Mouse (Mus musculus) megakaryocyte, embryonic 14.5 days (primary cell): ENCODE data around the gene Spc24. TPM values are rescaled to one million over a fixed set of nuclear protein-coding genes. Genes with fewer than 3 reads are reported as not detected.
"Not testable (repeated sequence)": the region's sequence is repeated elsewhere in the genome, so short reads cannot be mapped to it uniquely, and the experiment has no call there.

Source experiments
- H3K27me3 ChIP-seq: replicated peaks from 2 replicates; pipeline ENCODE3; 2012; ENCODE audit warnings: inconsistent platforms
- H3K36me3 ChIP-seq: replicated peaks from 2 replicates; pipeline ENCODE3; 2012; ENCODE audit warnings: low read length, inconsistent platforms, mixed read lengths
- H3K4me1 ChIP-seq: 2 replicates; pipeline ENCODE4 v1.6.1; 2012; ENCODE audit warnings: inconsistent platforms
- H3K4me3 ChIP-seq: replicated peaks from 2 replicates; pipeline ENCODE3; 2012; ENCODE audit warnings: moderate library complexity, mild to moderate bottlenecking, inconsistent platforms
- H3K9me3 ChIP-seq: 2 replicates; pipeline ENCODE4 v1.6.1; 2012; ENCODE audit warnings: inconsistent platforms
- FLI1 ChIP-seq: IDR thresholded peaks from 2 replicates; pipeline ENCODE4 v1.6.1; 2012; ENCODE audit warnings: low read length, inconsistent platforms, mixed read lengths
- GATA1 ChIP-seq: IDR thresholded peaks from 3 replicates; pipeline ENCODE4 v1.6.1; 2012; ENCODE audit warnings: mixed read lengths, low read length, inconsistent platforms, borderline replicate concordance
- polyA plus RNA-seq: library from polyadenylated mRNA; stranded (reverse); fragments of >175 nt; gene quantifications from 2 replicates; pipeline ENCODE4 v1.2.3, GENCODE M21; 2012; ENCODE audit warnings: low replicate concordance; ENCODE audit not compliant: insufficient read depth

The Spc24 gene
- polyA plus RNA-seq, 1 experiment: 58.4 TPM

GRCm38 (mm10) chr9:21796919-21797318 is 36.8 kb upstream of the Spc24 start:
- no peak for TF ChIP-seq FLI1
- TF ChIP-seq GATA1: no peak
- peaks cover 13% of the 10 kb centered on the region for H3K9me3 ChIP-seq
- peaks cover 52% of the 10 kb centered on the region for H3K4me1 ChIP-seq
- peak overlapping the region; percentile 62 for H3K4me3 ChIP-seq
- H3K27me3 ChIP-seq: peaks cover 59% of the 10 kb centered on the region
- H3K36me3 ChIP-seq: peaks cover 19% of the 10 kb centered on the region

DNA sequence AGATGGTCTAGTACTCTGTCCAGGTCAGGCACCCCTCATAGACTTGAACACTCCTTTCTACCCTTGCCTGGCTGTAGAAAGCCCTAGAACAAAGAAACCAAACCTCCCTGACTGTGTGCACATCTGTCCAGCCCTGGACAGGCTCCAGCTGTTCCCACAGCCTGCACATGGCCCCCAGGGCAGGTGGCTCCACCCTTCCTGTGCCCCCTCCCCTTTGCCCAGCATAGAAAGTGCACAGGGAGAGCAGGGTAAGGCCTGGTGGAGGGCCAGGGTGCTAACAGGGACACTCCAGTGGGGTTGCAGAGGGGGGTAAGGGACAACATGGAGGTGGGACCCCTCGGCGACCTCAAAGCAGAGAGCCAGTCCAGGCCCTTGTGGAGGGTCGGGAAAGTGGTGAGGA is 36.2 kb upstream of the Spc24 start:
- H3K4me3 ChIP-seq: peak overlapping the region; percentile 7
- H3K4me1 ChIP-seq: peaks cover 56% of the 10 kb centered on the region
- H3K9me3 ChIP-seq: peaks cover 13% of the 10 kb centered on the region
- H3K27me3 ChIP-seq: peaks cover 57% of the 10 kb centered on the region
- H3K36me3 ChIP-seq: peaks cover 19% of the 10 kb centered on the region
- TF ChIP-seq FLI1 (no peak), GATA1 (no peak)

GRCm38 (mm10) chr9:21795579-21795978 is 35.5 kb upstream of the Spc24 start:
- Histone ChIP-seq H3K4me1 (peaks cover 56% of the 10 kb centered on the region), H3K36me3 (peaks cover 19% of the 10 kb centered on the region), H3K4me3 (no peak overlapping the region), H3K9me3 (peaks cover 13% of the 10 kb centered on the region), H3K27me3 (peaks cover 51% of the 10 kb centered on the region)
- TF ChIP-seq GATA1: no peak
- TF ChIP-seq FLI1: no peak

DNA sequence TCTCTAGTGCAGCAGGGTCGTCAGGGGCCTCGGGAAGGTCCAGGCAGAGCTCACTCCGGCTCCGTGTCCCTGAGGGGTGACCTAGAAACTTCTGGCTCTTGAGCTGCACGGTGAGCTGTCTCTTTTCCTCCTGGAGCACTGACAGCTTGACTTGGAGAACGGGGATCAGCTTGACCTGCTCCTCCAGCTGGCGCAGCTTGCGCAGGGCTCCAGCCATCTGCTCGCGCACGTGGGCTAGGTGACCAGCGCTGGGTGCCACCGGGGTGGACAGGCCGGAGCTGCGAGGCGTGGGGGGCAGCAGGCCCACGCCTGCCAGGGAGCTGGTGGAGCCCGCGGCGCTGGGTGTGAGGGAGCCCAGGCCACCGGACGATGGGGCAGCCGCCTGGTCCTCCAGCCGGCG is 34.8 kb upstream of the Spc24 start:
- Histone ChIP-seq H3K9me3 (peaks cover 13% of the 10 kb centered on the region), H3K27me3 (peaks cover 50% of the 10 kb centered on the region), H3K4me3 (no peak overlapping the region), H3K36me3 (peaks cover 19% of the 10 kb centered on the region), H3K4me1 (peaks cover 56% of the 10 kb centered on the region)
- no peak for TF ChIP-seq FLI1
- TF ChIP-seq GATA1: no peak

- TF ChIP-seq GATA1 (no peak), FLI1 (no peak)
- peaks cover 19% of the 10 kb centered on the region for H3K36me3 ChIP-seq
Observed at GRCm38 (mm10) chr9:21794344-21794834, 34.3 kb upstream of the Spc24 start.

DNA sequence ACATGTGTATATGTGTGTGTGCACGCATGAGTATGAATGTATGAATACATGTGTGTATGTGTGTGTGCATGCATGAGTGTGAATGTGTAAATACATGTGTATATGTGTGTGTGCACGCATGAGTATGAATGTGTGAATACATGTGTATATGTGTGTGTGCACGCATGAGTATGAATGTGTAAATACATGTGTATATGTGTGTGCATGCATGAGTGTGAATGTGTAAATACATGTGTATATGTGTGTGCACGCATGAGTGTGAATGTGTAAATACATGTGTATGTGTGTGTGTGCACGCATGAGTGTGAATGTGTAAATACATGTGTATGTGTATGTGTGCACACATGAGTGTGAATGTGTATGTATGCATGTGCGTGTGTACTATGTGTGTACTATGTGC is 33.4 kb upstream of the Spc24 start:
- not testable (repeated sequence) for H3K4me3 ChIP-seq
- peaks cover 13% of the 10 kb centered on the region for H3K9me3 ChIP-seq
- H3K4me1 ChIP-seq: peaks cover 51% of the 10 kb centered on the region
- peaks cover 39% of the 10 kb centered on the region for H3K27me3 ChIP-seq
- H3K36me3 ChIP-seq: peaks cover 19% of the 10 kb centered on the region

More at GRCm38 (mm10) chr9:21794344-21794834, 34.3 kb upstream of the Spc24 start:
- H3K27me3 ChIP-seq: peaks cover 46% of the 10 kb centered on the region
- H3K9me3 ChIP-seq: peaks cover 13% of the 10 kb centered on the region
- H3K4me3 ChIP-seq: no peak overlapping the region
- peaks cover 56% of the 10 kb centered on the region for H3K4me1 ChIP-seq

DNA sequence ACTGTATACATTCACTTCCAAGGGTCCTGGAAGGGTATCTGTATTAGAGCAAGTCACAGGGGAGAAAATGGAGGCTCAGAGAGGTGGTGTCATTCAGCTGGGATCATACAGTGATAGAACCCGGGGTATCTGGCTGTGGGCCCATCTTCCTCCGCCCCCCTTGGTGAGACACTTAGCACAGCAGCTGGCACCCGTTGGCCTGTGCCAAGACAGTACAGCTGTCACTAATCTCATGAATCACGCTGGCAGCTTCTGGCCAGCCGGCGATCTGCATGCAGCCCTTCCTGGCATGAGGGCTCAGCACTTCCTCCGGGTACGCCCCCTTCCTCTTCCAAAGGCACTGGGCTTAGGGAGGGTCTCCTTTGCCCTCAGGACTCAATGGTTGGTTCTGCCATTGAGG is 32.5 kb upstream of the Spc24 start:
- H3K36me3 ChIP-seq: peaks cover 19% of the 10 kb centered on the region
- H3K9me3 ChIP-seq: peaks cover 13% of the 10 kb centered on the region
- TF ChIP-seq FLI1 (no peak), GATA1 (no peak)
- H3K27me3 ChIP-seq: peaks cover 34% of the 10 kb centered on the region
- peak overlapping the region; percentile 47 for H3K4me3 ChIP-seq
- peaks cover 42% of the 10 kb centered on the region for H3K4me1 ChIP-seq

DNA sequence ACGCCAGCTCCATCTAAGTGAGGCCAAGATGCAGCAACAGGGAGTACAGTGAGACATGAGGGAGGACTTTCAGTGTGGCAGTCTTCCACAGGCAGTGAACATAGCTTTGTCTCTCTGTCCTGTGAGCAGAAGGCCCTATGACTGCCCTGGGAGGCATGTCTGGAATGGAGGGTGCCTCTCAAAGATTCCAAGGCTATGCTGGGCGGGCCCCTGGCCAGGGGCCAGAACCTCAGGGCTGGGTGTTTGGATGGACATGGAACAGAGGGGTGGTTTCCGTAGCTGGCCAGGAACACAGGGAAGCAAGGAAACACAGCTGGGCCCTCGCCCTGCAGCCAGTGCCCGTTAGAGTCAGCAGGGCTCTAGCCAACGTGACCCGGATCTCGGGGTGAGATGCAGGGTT is 31.8 kb upstream of the Spc24 start:
- H3K36me3 ChIP-seq: peaks cover 19% of the 10 kb centered on the region
- peaks cover 29% of the 10 kb centered on the region for H3K27me3 ChIP-seq
- peaks cover 38% of the 10 kb centered on the region for H3K4me1 ChIP-seq
- H3K4me3 ChIP-seq: no peak overlapping the region
- no peak for TF ChIP-seq FLI1
- no peak for TF ChIP-seq GATA1
- peaks cover 13% of the 10 kb centered on the region for H3K9me3 ChIP-seq

DNA sequence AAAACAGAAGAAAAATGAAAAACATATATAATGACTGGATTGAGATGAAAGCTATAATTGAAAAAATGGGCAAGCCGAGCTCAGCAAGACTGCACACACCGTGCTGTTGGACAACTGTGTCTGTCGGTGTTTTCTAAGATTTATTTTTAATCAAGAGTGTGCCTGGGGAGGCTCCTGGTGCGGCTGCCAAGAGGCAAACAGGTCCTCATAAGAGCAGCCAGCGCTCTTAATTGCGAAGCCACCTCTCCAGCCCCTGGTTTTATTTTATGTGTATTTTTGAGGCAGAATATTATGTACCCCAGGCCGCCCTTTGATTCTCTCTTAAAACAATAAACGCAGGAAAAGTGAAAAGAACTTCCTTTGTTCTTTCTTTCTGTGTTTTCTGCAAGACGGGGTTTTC is 28.1 kb upstream of the Spc24 start:
- Histone ChIP-seq H3K27me3 (peaks cover 15% of the 10 kb centered on the region), H3K36me3 (no peaks in the 10 kb centered on the region), H3K4me3 (no peak overlapping the region), H3K9me3 (no peaks in the 10 kb centered on the region), H3K4me1 (peaks cover 20% of the 10 kb centered on the region)
- TF ChIP-seq GATA1 (no peak), FLI1 (no peak)

- no peak for TF ChIP-seq GATA1
- no peak for TF ChIP-seq FLI1
- H3K36me3 ChIP-seq: no peaks in the 10 kb centered on the region
- no peaks in the 10 kb centered on the region for H3K9me3 ChIP-seq
- no peak overlapping the region for H3K4me3 ChIP-seq
- peaks cover 13% of the 10 kb centered on the region for H3K27me3 ChIP-seq
- H3K4me1 ChIP-seq: peaks cover 15% of the 10 kb centered on the region
Observed at GRCm38 (mm10) chr9:21787654-21788053, 27.6 kb upstream of the Spc24 start.

DNA sequence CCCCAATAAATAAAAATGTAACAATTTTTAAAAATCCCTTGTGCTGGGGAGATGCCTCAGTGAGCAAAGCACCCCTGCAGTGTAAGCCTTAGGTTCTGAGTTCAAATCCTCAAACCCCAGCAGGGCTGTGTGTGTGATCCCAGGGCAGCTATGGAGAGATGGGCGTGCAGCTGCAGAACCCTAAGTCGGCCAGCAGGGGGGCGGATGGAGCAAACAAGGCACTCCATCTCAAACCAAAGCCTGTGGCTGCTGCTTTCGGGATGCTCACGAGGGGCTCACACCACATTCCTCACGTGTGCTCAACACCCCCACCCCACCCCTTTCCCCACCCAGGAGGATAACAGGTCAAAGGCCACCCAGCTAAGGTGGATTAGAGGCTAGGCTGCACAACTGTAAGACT is 26.8 kb upstream of the Spc24 start:
- Histone ChIP-seq H3K27me3 (peaks cover 12% of the 10 kb centered on the region), H3K9me3 (no peaks in the 10 kb centered on the region), H3K36me3 (no peaks in the 10 kb centered on the region), H3K4me3 (no peak overlapping the region), H3K4me1 (peaks cover 12% of the 10 kb centered on the region)
- TF ChIP-seq FLI1: no peak
- TF ChIP-seq GATA1: no peak

DNA sequence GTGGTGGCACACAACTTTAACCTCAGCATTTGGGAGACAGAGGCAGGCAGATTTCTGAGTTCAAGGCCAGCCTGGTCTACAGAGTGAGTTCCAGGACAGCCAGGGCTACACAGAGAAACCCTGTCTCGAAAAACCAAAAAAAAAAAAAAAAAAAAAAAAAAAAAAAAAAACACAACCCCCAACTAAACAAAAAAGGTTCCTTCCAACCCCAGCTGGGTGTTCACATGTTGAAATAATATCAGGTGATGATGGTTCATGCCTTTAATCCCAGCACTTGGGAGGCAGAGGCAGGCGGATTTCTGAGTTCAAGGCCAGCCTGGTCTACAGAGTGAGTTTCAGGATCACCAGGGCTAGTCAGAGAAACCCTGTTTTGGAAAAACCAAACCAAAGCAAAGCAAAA is 26.2 kb upstream of the Spc24 start:
- H3K9me3 ChIP-seq, H3K36me3 ChIP-seq, H3K4me3 ChIP-seq, H3K27me3 ChIP-seq: not testable (repeated sequence)
- peaks cover 14% of the 10 kb centered on the region for H3K4me1 ChIP-seq
